Mouse (Mus musculus) bone marrow macrophage, adult 2 months (primary cell): Measurements from ENCODE around the gene 1810062G17Rik. TPM values are rescaled to one million over a fixed set of nuclear protein-coding genes. Genes with fewer than 3 reads are reported as not detected.
A peak's percentile ranks its signal among the peaks of the same experiment; 100 is the strongest.

Experiments
- H3K27ac ChIP-seq: 2 replicates; pipeline ENCODE4 v1.5.1; 2012; ENCODE audit warnings: low read depth, low read length; ENCODE audit not compliant: insufficient read depth
- H3K4me1 ChIP-seq: 2 replicates; pipeline ENCODE4 v1.6.1; 2012; ENCODE audit warnings: low read length; ENCODE audit not compliant: control insufficient read depth, insufficient read depth
- H3K4me3 ChIP-seq: 2 replicates; pipeline ENCODE4 v1.5.1; 2012; ENCODE audit warnings: mild to moderate bottlenecking, low read length, moderate library complexity; ENCODE audit not compliant: insufficient read depth
- CTCF ChIP-seq: IDR thresholded peaks from 2 replicates; pipeline ENCODE4 v1.5.1; 2012; ENCODE audit warnings: low read depth, mild to moderate bottlenecking, low read length, moderate library complexity
- POLR2A ChIP-seq: IDR thresholded peaks from 2 replicates; pipeline ENCODE4 v1.6.1; 2012; ENCODE audit warnings: mild to moderate bottlenecking, low read depth, low read length, borderline replicate concordance
- polyA plus RNA-seq: library from polyadenylated mRNA; stranded (reverse); fragments of >200 nt; gene quantifications from 2 replicates; pipeline ENCODE4 v1.2.4, GENCODE M21; 2012; ENCODE audit not compliant: missing spikeins, insufficient read depth, insufficient read length

Gene 1810062G17Rik
- not detected in 2 replicates for polyA plus RNA-seq

DNA sequence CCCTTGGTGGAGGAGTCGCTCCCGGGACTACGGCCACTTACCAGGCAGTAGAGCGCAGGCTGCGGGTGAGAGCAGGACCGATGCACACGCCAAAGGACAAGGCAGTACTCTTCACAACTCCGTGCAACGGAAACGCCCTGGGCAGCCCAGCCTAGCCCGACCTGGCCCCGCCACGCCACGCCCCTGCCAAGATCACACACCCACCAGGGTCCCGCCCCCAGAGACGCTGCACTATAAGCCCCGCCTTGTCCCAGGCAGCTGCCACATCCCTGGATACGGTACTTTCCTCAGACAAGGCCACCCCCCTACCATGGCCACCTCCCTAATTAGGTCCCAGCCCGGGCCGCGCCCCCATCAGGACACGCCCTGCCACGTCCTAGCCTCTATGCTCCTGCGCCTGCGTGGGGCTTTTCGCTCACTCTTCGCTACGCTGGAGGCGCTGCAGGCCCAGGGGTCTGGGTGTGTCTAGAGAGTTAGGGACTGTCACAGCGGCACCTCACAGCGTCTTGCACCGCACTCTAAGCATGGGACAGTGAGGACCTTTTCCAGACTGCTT, at the start of gene 1810062G17Rik, which contains the start of gene Anxa5:
Gene 1810062G17Rik, plus strand, starts transcription at position 406 of the 556 bp plus-strand sequence.
Gene Anxa5, minus strand, starts transcription at position 363 of the 556 bp plus-strand sequence.
- Histone ChIP-seq H3K27ac (peak within 1 kb of the TSS; percentile 98), H3K4me3 (peak within 1 kb of the TSS; percentile 94), H3K4me1 (peaks cover 26% of the 10 kb centered on the region)
- TF ChIP-seq POLR2A: 0 out of 2 replicates have a peak, but pooled peaks have one; percentile 74
- TF ChIP-seq CTCF: no peak

DNA sequence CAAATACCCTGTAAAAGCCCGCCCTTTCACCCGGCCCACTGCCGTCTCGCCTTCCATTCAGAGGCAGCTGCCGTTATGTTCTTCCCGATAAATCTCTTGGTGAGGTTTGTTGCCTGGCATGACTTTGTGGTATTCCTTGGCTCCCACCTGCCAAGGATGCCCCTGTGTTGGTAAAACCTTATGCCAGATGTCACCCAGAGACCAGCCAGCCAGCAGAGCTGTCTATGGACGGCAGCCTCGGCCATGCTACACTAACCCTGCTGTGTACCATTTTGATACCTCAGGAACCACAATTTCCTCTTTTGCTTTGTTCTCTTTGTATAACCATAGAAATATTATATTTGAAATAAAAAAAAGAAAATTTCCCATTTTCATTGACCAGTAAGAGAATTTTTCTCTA, 48.4 kb upstream of the 1810062G17Rik start:
- Histone ChIP-seq H3K27ac (no peak overlapping the region), H3K4me1 (peaks cover 3% of the 10 kb centered on the region), H3K4me3 (no peak overlapping the region)
- TF ChIP-seq POLR2A (no peak), CTCF (no peak)

DNA sequence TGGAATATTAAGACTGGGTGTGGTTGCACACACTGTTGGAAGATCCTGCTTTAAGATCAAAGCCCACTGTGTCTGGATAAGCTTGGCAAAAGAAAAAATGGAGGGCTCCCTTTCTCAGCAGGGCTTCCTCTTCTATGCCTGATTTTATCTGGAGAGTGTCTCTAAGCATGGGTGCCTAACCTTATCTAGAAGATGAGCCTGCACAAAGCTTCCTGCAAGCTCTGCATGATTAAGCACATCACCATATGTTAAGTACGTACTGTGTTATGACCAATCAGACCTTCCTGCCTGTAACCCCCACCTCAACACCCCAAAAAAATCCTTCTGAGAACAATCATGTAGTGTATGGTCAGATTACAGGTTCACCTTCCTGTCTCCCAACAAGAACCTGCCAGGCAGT, 45.4 kb upstream of the 1810062G17Rik start:
- no peak overlapping the region for H3K27ac ChIP-seq
- TF ChIP-seq POLR2A (no peak), CTCF (no peak)
- peaks cover 11% of the 10 kb centered on the region for H3K4me1 ChIP-seq
- no peak overlapping the region for H3K4me3 ChIP-seq

DNA sequence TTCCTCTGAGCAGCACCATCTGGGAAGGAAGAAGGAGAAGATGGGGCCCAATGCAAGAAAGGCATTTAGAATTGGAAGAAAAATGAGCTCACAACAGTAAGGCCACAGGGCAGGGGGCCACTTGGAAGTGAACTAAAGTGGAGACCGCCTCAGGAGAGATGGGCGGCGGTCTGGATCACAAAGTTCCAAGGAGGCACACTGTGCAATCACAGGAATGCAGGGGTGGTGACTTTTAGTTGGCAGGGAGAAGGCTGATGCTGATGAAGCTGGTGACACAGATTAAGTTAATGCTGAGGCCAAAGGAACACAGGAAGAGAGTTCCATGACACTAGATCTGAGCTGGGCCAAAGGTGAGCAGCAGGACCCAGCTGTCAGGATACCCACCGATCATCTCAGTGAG, 35.5 kb upstream of the 1810062G17Rik start:
- no peak overlapping the region for H3K4me3 ChIP-seq
- TF ChIP-seq POLR2A (no peak), CTCF (no peak)
- H3K4me1 ChIP-seq: no peaks in the 10 kb centered on the region
- no peak overlapping the region for H3K27ac ChIP-seq

DNA sequence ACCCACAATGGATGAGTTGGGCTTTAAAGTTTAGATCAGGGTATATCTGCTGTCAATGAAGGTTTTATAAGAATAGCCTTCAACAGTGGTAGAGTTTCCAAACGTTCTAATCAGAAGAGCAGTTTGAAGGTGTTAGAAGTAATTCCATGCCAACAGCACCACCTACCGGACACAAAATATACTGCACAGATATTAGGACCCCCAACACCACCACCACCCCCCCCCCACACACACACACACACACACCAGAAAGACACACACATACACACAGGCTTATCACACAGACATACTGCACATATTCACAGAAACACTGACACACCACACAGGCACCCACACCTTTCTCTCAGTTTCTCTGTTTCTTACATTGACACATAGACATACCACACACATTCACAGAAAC, 33.3 kb upstream of the 1810062G17Rik start:
- H3K27ac ChIP-seq: no peak overlapping the region
- H3K4me1 ChIP-seq: peaks cover 10% of the 10 kb centered on the region
- H3K4me3 ChIP-seq: no peak overlapping the region
- TF ChIP-seq CTCF (peak; percentile 52), POLR2A (no peak)

DNA sequence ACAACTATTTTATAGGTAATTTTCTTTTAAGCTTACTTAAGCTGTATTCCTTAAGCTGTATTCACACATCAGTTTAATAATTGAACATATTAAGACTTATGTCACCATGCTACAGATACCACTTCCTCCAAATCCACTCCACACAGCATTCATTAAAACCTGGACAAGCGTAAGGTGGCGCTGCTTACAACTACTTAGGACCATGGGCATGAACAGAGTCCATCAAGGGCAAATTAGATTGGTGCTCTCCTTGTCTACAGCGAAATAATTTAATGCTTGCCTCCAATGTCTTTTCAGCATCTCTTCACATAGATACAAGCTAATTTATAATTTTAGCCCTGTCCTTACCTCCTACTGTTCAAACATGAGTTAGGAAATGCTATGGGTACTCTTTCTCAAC, 29.7 kb upstream of the 1810062G17Rik start:
- Histone ChIP-seq H3K27ac (no peak overlapping the region), H3K4me3 (no peak overlapping the region), H3K4me1 (peaks cover 39% of the 10 kb centered on the region)
- TF ChIP-seq POLR2A: no peak
- no peak for TF ChIP-seq CTCF

DNA sequence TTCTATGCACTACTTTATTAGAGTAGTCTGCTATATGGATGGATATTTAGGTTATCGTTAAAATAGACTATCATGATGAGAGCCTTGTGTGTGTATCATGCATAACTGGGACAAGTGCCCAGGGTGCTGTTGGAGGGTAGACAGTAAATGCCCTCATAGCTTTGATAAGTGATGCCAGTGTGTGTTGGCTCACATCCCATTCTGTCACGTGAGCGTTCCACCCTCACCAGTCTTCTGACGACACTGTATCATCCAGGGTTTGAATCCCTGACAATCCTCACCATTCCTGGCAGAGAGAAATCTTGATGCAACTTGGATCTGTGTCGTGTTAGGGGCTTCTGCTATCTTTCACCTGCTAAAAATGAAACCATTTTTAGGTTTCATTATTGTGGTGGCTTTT, 29.2 kb upstream of the 1810062G17Rik start:
- TF ChIP-seq POLR2A (no peak), CTCF (no peak)
- H3K4me1 ChIP-seq: peaks cover 40% of the 10 kb centered on the region
- H3K27ac ChIP-seq: peak overlapping the region; percentile 77
- peak overlapping the region; percentile 24; the same call in 1 of the 2 replicates for H3K4me3 ChIP-seq

DNA sequence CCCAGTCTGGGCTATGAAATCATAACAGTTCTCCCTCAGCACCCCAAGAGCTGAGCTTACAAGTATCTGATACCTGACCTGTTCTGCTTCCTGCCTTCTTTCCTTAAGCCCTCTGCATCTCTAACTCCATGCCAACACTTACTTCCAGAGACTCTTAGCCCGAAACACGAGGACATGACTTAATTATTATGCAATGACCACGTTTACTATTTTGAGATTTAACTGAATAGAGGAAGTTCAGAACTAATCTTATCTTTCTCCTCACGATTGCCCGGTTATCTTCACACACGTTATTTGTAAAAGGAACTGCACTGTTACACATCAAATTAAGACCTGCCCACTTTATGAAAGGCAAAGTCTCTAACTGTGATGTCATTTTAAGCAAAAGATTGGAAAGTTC, 28.8 kb upstream of the 1810062G17Rik start:
- peak overlapping the region; percentile 77 for H3K27ac ChIP-seq
- H3K4me1 ChIP-seq: peaks cover 40% of the 10 kb centered on the region
- TF ChIP-seq CTCF (no peak), POLR2A (no peak)
- H3K4me3 ChIP-seq: peak overlapping the region; percentile 24; the same call in 1 of the 2 replicates

DNA sequence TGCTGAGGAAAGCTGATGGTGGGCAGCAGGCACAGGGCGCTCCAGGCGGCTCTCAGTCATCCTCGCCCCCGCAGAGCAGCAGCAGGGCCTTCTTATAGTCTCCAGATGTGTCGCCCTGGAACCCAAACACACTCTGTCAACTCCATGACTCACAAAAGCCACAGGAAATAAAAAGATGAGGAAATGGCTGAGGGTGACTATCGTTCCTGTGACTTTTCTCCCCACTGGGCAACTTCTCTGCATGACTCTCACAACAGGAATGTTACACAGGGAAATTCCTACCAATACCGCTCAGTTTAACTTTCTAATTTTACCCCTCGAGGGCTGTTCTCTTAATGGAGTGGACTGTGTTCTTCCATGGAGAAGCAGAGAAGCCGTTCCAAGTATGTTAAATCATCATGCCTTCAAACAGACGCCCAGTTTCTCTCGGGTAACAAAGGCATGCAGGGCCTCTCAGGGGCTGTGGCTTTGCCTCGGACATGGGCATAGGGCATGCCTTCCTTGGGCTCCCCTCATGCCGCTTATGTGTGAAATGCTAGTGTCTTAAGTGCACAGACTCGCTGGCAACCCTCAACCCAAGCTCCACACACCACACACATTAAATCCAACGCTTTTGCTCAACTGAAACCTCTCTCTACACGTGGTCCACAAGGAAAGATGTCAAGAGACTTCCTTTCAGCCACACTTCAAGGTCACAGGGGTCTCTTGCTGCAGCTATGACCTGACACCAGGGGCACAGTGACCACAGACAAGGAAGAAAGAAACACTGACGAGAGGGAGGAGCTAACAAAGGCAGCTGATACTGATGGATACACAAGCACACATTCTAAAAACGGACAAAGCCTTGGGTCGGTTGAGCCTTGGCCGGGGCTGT, 26.2 kb upstream of the 1810062G17Rik start:
- no peak for TF ChIP-seq CTCF
- no peak for TF ChIP-seq POLR2A
- H3K4me1 ChIP-seq: peaks cover 40% of the 10 kb centered on the region
- H3K4me3 ChIP-seq: 0 out of 2 replicates have a peak overlapping the region, but pooled peaks have one; percentile 2
- H3K27ac ChIP-seq: peak overlapping the region; percentile 84

DNA sequence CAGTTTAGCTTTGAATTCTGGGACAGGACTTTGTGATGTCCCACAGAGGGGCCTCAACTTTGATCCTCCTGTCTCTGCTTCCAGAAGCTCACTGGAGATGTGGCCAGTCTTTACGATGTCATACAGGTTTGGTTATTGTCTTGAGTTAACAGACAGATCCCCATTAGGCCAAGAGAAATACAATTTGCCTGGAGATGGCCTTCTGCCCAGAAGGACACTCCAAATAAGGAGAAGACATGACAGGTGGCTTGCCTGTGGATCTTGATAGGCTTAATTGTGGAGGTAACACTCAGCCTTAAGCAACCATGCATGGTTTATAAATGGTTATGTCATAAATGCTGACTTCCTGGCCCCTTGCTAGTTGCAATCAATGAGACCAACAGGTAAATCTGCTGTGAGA, 23.2 kb upstream of the 1810062G17Rik start:
- Histone ChIP-seq H3K27ac (no peak overlapping the region), H3K4me1 (peaks cover 29% of the 10 kb centered on the region), H3K4me3 (no peak overlapping the region)
- no peak for TF ChIP-seq POLR2A
- no peak for TF ChIP-seq CTCF
